Mouse (Mus musculus) CH12.LX (cell line): ENCODE results near the gene Marc2.

Experiments
- BHLHE40 ChIP-seq: IDR thresholded peaks from 2 replicates; pipeline ENCODE4 v1.6.1; 2011; ENCODE audit warnings: mild to moderate bottlenecking, low read depth, low read length, improper control_type of control experiment
- CTCF ChIP-seq, 2 experiments: IDR thresholded peaks in 1 of 2; conservative IDR thresholded peaks in 1 of 2; 2 replicates each; pipeline ENCODE4 v1.5.1; 2011 to 2012; ENCODE audit warnings: low read depth in 2 of 2, low read length in 2 of 2, improper control_type of control experiment in 1 of 2, inconsistent platforms in 1 of 2, mild to moderate bottlenecking in 1 of 2, moderate library complexity in 1 of 2
- EP300 ChIP-seq: IDR thresholded peaks from 2 replicates; pipeline ENCODE4 v1.6.1; 2011; ENCODE audit warnings: low read length, improper control_type of control experiment
- GABPA ChIP-seq: IDR thresholded peaks from 2 replicates; pipeline ENCODE4 v1.6.1; 2012; ENCODE audit warnings: low read depth, low read length, improper control_type of control experiment, inconsistent platforms; ENCODE audit not compliant: insufficient replicate concordance
- HCFC1 ChIP-seq: IDR thresholded peaks from 2 replicates; pipeline ENCODE4 v1.6.1; 2012; ENCODE audit warnings: low read depth, mild to moderate bottlenecking, inconsistent platforms, low read length, improper control_type of control experiment
- JUND ChIP-seq: conservative IDR thresholded peaks from 2 replicates; pipeline ENCODE4 v1.6.1; 2011; ENCODE audit warnings: low read depth, low read length, improper control_type of control experiment
- POLR2A ChIP-seq: IDR thresholded peaks from 2 replicates; pipeline ENCODE4 v1.6.1; 2011; ENCODE audit warnings: low read depth, mild to moderate bottlenecking, improper control_type of control experiment, low read length
- RAD21 ChIP-seq: IDR thresholded peaks from 2 replicates; pipeline ENCODE4 v1.6.1; 2011; ENCODE audit warnings: low read depth, mild to moderate bottlenecking, low read length, improper control_type of control experiment, moderate library complexity
- SIN3A ChIP-seq: IDR thresholded peaks from 2 replicates; pipeline ENCODE4 v1.6.1; 2012; ENCODE audit warnings: low read length, improper control_type of control experiment, inconsistent platforms
- TCF12 ChIP-seq: IDR thresholded peaks from 2 replicates; pipeline ENCODE4 v1.6.1; 2014; ENCODE audit warnings: low read depth, mild to moderate bottlenecking, inconsistent platforms, low read length, improper control_type of control experiment
- UBTF ChIP-seq: IDR thresholded peaks from 2 replicates; pipeline ENCODE4 v1.6.1; 2012; ENCODE audit warnings: low read depth, mild to moderate bottlenecking, inconsistent platforms, low read length, improper control_type of control experiment, moderate library complexity
- ZKSCAN1 ChIP-seq: IDR thresholded peaks from 2 replicates; pipeline ENCODE4 v1.6.1; 2012; ENCODE audit warnings: low read depth, inconsistent platforms, low read length, improper control_type of control experiment, borderline replicate concordance
- ZMIZ1 ChIP-seq: IDR thresholded peaks from 2 replicates; pipeline ENCODE4 v1.6.1; 2012; ENCODE audit warnings: low read depth, mild to moderate bottlenecking, inconsistent platforms, low read length, improper control_type of control experiment

- TF ChIP-seq UBTF: no peak
- peak; percentile 15 to 38; a peak in 2 of 4 replicates for TF ChIP-seq CTCF (conservative IDR thresholded peaks at IDR 0.05 in 1 of 2, IDR thresholded peaks at IDR 0.05 in 1 of 2; ENCODE audit: low read depth in 2 of 2, low read length in 2 of 2)
- no peak for TF ChIP-seq EP300
- no peak for TF ChIP-seq POLR2A
- no peak for TF ChIP-seq JUND
- no peak for TF ChIP-seq BHLHE40
- TF ChIP-seq ZMIZ1: no peak
- TF ChIP-seq ZKSCAN1: no peak
- no peak for TF ChIP-seq HCFC1
- no peak for TF ChIP-seq RAD21
- TF ChIP-seq SIN3A: no peak
- no peak for TF ChIP-seq GABPA
- no peak for TF ChIP-seq TCF12
These were observed 69.0 kb downstream of the Marc2 start for GRCm38 (mm10) chr1:184777061-184777795.
